Mouse (Mus musculus) C2C12 (cell line): ENCODE measurements around the gene Trp53i13.

Experiments used
- CEBPB ChIP-seq: IDR thresholded peaks from one replicate; pipeline ENCODE4 v1.6.1; 2011; ENCODE audit warnings: low read depth, mild to moderate bottlenecking, control low read depth, moderate library complexity
- CTCF ChIP-seq: IDR thresholded peaks from one replicate; pipeline ENCODE4 v1.5.1; 2011; ENCODE audit not compliant: control insufficient read depth, insufficient read depth, insufficient read length
- MYOD1 ChIP-seq: IDR thresholded peaks from one replicate; pipeline ENCODE4 v1.6.1; 2011; ENCODE audit warnings: low read depth; ENCODE audit not compliant: control insufficient read depth, insufficient read length
- MYOG ChIP-seq: IDR thresholded peaks from one replicate; pipeline ENCODE4 v1.6.1; 2011; ENCODE audit not compliant: control insufficient read depth, insufficient read length; ENCODE audit errors: extremely low read depth

- no peak for TF ChIP-seq CTCF
- TF ChIP-seq MYOG = no peak
- no peak for TF ChIP-seq CEBPB
- no peak for TF ChIP-seq MYOD1
Observed at GRCm38 (mm10) chr11:77501971-77502370, 13.8 kb downstream of the Trp53i13 start.
